Mouse (Mus musculus) right cerebral cortex, postnatal 25 days (tissue): ENCODE measurements at regions not wholly inside any gene's neighbourhood (a gene's known extent, or its start where the extent isn't known, plus 50 kb on each side); places are given as distances from the start of the nearest gene placed in this dataset.

Source experiments
- DNase-seq: peaks from one replicate; pipeline ENCODE4 v3.0.0; 2022

DNA sequence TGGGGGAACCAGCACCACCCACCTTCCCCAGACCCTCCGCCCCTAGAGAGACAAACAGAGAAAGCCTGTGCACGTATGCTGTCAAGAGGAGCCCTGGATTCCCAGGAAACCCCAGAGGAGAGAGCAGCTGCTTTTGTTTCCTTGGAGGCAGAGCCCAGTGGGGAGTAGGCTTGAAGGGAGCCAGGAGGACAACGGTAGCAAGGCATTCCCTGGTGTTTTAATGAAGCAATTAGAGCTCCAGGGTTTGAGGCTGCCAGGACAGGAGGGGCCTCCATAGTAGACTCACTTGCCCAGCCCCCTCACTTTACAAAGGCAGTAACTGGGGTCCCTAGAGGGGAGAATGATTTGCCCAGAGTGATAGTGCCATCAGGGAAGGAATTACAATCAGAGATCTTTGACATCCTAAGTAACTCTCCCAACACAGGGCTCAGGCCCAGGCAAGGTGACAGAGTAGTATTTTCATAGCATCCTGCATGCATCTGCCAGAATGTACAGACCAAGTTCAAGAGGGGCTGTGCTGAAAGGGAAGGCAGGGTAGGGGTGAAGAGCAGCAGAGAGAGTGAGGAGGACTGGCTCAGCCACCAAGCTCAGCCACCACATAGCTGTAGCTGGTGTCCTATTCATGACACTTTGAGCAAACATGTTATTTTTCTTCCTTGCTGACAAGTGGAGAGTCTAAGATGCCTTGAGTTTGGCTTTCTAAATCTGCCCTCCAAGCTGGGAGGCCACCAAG, 389.0 kb downstream of the Nedd1 start:
- DNase-seq, result no peak

- no peak for DNase-seq
Measured at GRCm38 (mm10) chr10:92330150-92330549, 392.1 kb downstream of the Nedd1 start.

GRCm38 (mm10) chr10:92329661-92330060, 392.6 kb downstream of the Nedd1 start:
- DNase-seq, result no peak

- DNase-seq, result no peak
Measured at GRCm38 (mm10) chr10:92325284-92325989, 396.8 kb downstream of the Nedd1 start.

- DNase-seq, result no peak
Measured at GRCm38 (mm10) chr10:92314606-92315005, 407.6 kb downstream of the Nedd1 start.

DNA sequence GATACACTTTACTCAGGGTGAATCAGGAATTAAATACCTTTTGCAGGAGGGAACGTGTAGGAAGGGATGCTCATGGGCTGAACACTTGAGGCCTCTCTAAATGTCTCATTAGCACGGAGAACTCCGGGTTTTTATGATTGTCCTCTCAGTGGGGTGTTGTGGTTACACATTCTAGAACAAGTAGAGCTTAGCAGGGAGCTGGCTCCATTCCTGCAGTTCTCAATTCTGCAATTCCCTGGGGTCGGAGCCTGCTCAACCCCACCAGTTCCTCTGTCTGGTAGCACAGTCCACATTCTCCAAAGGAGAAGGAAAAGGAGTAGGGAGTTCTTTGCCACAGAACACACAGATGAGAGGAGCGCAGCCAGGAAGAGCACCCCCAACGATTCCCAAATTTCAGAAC, 409.9 kb downstream of the Nedd1 start:
- DNase-seq, result no peak

- DNase-seq, result no peak
Measured at GRCm38 (mm10) chr10:92308643-92309042, 413.6 kb downstream of the Nedd1 start.

DNA sequence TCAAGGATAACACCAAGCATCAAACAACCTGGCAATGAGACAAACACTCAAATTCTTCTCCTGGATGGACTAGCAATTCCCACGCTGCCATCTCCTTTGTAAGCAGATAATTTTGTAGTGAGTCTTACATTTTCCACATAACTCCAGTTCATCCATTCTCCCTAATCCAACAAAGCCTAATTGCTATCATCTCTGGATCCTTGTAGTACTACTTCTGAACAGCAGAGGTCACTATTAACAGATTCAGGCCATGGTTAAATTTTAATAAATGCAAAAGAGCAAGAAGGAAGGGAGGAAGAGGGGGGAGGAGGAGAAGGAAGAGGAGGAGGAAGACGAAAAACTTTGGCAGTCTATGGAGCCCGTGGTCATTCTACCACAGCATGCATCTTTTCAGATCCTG, 414.4 kb downstream of the Nedd1 start:
- DNase-seq, result no peak

- no peak for DNase-seq
Measured at GRCm38 (mm10) chr10:92298693-92299092, 423.5 kb downstream of the Nedd1 start.

- DNase-seq, result no peak
Measured at GRCm38 (mm10) chr10:92296837-92297236, 425.4 kb downstream of the Nedd1 start.

DNA sequence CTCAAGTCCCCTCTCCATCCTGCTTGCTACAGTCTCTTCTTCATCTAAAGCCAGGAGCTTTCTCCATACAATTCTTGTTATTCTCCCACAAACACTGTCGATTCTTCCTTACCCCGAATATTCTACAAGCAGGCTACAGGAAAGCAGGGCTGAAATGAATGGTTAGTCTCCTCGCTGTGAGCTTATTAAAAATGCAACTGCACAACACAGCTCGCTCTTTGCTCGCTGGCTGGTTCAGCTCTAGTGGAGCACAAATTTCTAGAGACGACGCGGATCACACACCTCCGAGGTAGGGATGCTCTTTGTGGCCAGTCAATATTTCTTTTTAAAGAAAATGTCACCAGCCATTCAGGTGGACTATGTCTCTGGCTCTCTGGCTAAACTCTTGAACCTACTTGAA, 425.9 kb downstream of the Nedd1 start:
- DNase-seq, result no peak

DNA sequence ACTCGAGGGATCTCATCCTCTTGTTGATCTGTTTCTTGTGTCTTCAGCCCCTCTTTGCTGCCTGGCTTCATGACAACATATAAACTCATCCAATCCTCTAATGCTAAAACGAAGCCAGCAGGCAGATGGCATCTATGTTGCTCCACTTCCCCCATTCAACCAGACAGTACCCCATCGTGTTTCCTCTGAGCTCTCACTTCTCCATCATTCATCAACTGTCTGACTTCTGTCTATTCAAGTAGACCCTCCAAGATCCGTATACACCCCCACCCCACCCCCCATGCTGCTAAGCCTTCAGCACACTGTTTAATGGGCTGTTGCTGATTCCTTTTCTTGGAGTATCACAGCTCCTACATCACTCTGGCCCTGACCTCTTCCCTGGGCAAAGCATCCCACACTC, 429.0 kb downstream of the Nedd1 start:
- DNase-seq, result no peak

GRCm38 (mm10) chr10:92289230-92289629, 433.0 kb downstream of the Nedd1 start:
- no peak for DNase-seq

DNA sequence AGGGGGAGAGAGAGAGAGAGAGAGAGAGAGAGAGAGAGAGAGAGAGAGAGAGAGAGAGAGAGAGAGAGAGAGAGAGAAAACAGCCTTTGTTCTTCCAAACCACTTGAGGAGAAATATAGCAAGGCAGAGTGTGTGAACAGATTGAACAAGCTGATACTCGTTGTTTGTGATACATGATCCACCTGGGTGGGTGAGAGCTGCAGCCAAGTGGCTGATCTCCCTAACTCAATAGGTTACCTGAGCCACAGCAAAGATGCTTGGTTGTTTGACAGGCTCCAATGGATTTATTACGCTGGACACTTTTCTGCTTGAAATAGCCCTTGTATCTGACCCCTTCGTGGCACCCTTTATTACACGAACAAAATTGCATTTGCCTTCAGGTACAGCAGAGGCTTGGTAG, 438.0 kb downstream of the Nedd1 start:
- DNase-seq, result no peak

- no peak for DNase-seq
Measured at GRCm38 (mm10) chr10:92277981-92278380, 444.2 kb downstream of the Nedd1 start.

- DNase-seq, result no peak
Measured at GRCm38 (mm10) chr10:92257815-92258214, 464.4 kb downstream of the Nedd1 start.

GRCm38 (mm10) chr10:92248648-92249047, 473.6 kb downstream of the Nedd1 start:
- no peak for DNase-seq

- DNase-seq, result no peak
Measured at GRCm38 (mm10) chr10:92247449-92247805, 474.8 kb downstream of the Nedd1 start.

DNA sequence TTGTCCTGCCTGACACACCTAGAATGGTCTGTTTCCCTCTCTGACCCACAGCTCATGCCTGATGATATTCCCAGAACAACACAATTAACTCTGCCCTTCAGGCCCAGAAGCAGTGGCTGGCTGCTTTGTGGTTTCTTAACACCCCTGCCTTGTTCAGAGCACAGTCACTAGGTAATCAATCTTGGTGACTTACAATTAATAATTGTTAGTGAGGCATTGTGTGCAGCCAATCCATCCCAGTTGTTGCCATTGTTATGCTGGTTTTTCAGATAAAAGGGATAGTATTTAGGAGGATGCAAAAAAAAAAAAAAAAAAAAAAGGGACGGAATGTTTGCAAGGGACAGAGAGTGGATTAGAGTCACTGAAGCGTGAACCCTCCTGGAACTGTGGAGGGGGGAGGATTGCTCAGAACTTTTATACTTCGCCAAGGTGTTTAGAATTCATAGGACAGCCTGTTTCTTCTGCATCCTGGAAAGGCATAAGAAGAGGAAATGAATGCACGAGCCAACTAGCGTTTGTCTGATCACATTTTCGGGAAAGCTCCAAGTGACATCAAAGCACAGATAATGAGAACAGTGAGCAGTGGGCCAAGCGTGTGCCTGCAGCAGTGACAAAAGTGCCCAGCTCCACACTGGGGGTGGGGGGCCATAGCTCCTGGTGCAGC, 475.3 kb downstream of the Nedd1 start:
- peak; percentile 10 for DNase-seq

- DNase-seq, result no peak
Measured at GRCm38 (mm10) chr10:92242714-92243440, 479.3 kb downstream of the Nedd1 start.

DNA sequence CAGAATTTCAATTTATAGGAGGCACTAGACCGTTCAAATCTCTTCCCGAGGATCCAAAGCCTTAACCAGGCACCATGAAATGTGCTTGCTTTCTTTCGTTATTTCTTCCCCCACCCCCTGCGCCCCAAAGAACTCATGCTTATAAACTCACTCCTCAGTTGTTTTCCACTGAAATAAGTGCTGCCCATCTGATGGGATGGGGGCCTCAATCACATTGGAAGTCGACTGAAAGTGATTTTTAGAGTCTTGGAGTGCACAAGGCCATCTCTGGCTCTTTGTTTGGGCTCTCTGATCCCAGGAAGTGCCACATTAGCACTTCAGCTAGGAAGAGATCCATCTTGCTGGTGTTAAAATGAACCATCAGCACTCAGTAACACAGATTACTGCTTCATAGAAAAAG, 484.3 kb downstream of the Nedd1 start:
- no peak for DNase-seq

- no peak for DNase-seq
Measured at GRCm38 (mm10) chr10:92232081-92232480, 490.1 kb downstream of the Nedd1 start.

GRCm38 (mm10) chr10:92225818-92226217, 496.4 kb downstream of the Nedd1 start:
- no peak for DNase-seq
